Mouse (Mus musculus) lung, embryonic 14.5 days (tissue): ENCODE data around the gene Rrh. TPM values are rescaled to one million over a fixed set of nuclear protein-coding genes. Genes with fewer than 3 reads are reported as not detected.

Experiments used
- ATAC-seq: fragments of 200-750 bp; cut with Nextera tagmentation; 2 replicates; pipeline ENCODE4 v1.8.0; 2017; ENCODE audit warnings: mild to moderate bottlenecking, moderate TSS enrichment, moderate library complexity; ENCODE audit not compliant: insufficient read depth
- DNase-seq: peaks from one replicate; pipeline ENCODE4 v3.0.0-alpha.2; 2015
- H3K27ac ChIP-seq: fragments of 300-500 bp; sonication (generic); 2 replicates; pipeline ENCODE4 v1.5.1; 2014; ENCODE audit warnings: low read depth, mild to moderate bottlenecking, moderate library complexity
- H3K27me3 ChIP-seq: fragments of 300-500 bp; sonication (generic); 2 replicates; pipeline ENCODE4 v1.6.1; 2014; ENCODE audit warnings: low read length, control low read depth; ENCODE audit not compliant: insufficient read depth
- H3K36me3 ChIP-seq: fragments of 300-500 bp; sonication (generic); 2 replicates; pipeline ENCODE4 v1.6.1; 2014; ENCODE audit warnings: control low read depth; ENCODE audit not compliant: insufficient read depth
- H3K4me1 ChIP-seq: fragments of 300-500 bp; sonication (generic); 2 replicates; pipeline ENCODE4 v1.6.1; 2014; ENCODE audit warnings: antibody characterized with exemption, control low read depth; ENCODE audit not compliant: insufficient read depth
- H3K4me2 ChIP-seq: fragments of 300-500 bp; sonication (generic); 2 replicates; pipeline ENCODE4 v1.6.1; 2014; ENCODE audit warnings: mild to moderate bottlenecking
- H3K4me3 ChIP-seq: fragments of 300-500 bp; sonication (generic); 2 replicates; pipeline ENCODE4 v1.5.1; 2014; ENCODE audit warnings: low read depth, low read length
- H3K9ac ChIP-seq: fragments of 300-500 bp; sonication (generic); 2 replicates; pipeline ENCODE4 v1.6.1; 2014
- H3K9me3 ChIP-seq: fragments of 300-500 bp; sonication (generic); 2 replicates; pipeline ENCODE4 v1.6.1; 2016; ENCODE audit warnings: low read depth, low read length, control low read depth
- CTCF ChIP-seq: IDR thresholded peaks from 2 replicates; pipeline ENCODE4 v1.5.1; 2016; ENCODE audit warnings: antibody characterized with exemption, low read depth
- WGBS: fragments of 180-500 bp; shearing (Covaris S2); extraction: QIAGEN DNeasy Blood & Tissue Kit; methylation state at CpG from one replicate; pipeline ENCODE4 v1.1.7; 2014; 5-methylcytosine and 5-hydroxymethylcytosine counted together
- polyA plus RNA-seq: library from polyadenylated mRNA; unstranded; fragments of >200 nt; fragmentation: Nextera tagmentation; extraction: Ambion mirVana; gene quantifications from 2 replicates; pipeline ENCODE4 v1.2.1, GENCODE M21; 2014

The Rrh gene
- 0.08 and 0.13 TPM in 2 replicates for polyA plus RNA-seq

DNA sequence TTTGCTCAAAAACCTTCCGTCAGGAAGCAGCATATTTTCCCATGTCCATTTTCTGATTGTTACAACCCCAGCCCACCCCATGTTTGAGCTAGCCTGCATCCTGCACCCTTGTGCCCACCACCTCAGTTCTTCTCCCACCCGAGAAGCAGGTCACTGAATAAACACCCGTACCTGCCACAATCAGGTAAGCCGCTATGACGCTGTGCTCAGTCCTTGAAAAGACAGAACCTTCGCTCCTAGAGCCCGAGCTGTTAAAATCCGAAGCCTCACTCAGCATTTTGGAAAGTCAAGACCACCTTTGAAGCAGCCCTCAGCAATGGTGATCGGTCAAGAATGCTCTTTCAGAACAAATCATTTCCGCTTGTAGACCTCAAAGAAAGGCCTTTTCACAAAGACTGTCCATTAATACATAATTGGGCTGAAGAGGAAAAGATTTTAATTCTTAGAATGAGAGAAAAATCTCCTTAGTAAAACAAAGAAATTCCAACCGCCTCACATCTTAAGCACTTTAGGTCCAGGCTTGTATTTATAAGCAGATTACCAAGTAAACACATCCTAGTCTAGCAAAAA, at the start of gene Rrh:
Gene Rrh (minus strand): TSS at position 382 of the 570 bp plus-strand sequence.
- Histone ChIP-seq H3K27me3 (no peaks in the 10 kb centered on the region), H3K9me3 (no peaks in the 10 kb centered on the region), H3K27ac (no peak within 1 kb of the TSS), H3K36me3 (peaks cover 38% of the 10 kb centered on the region), H3K4me2 (no peak within 1 kb of the TSS), H3K4me1 (no peaks in the 10 kb centered on the region), H3K9ac (no peak within 1 kb of the TSS), H3K4me3 (no peak within 1 kb of the TSS)
- WGBS: 90% methylated on average over 11 of the region's 11 CpGs
- no peak for DNase-seq
- no peak for TF ChIP-seq CTCF
- ATAC-seq: no peak

DNA sequence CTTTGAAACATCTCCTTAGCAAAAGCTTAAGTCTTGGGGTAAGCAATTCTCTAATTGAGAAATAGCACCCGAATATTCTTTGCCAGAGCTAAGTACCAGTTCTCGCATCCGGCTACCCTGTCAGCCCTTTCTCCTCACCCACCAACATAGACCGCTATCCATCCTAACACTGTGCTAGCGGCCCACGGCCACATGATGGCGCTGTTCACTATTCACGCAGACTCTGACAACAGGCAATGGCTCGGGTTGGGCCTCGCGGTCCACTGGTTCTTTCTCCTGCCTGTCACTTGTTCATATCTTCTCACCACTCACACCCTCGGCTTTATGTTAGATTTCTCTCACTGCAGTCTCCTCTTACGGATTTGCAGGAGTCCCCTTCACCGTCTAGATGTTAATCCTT, 41.3 kb upstream of the Rrh start:
- H3K4me1 ChIP-seq: no peaks in the 10 kb centered on the region
- no peak overlapping the region for H3K4me3 ChIP-seq
- DNase-seq: peak; percentile 44
- H3K36me3 ChIP-seq: no peaks in the 10 kb centered on the region
- WGBS: 40% methylated on average over 14 of the region's 14 CpGs
- no peaks in the 10 kb centered on the region for H3K27me3 ChIP-seq
- peak; percentile 69 for TF ChIP-seq CTCF
- H3K9me3 ChIP-seq: no peaks in the 10 kb centered on the region
- H3K4me2 ChIP-seq: no peak overlapping the region
- no peak overlapping the region for H3K27ac ChIP-seq
- no peak overlapping the region for H3K9ac ChIP-seq
- ATAC-seq: no peak

DNA sequence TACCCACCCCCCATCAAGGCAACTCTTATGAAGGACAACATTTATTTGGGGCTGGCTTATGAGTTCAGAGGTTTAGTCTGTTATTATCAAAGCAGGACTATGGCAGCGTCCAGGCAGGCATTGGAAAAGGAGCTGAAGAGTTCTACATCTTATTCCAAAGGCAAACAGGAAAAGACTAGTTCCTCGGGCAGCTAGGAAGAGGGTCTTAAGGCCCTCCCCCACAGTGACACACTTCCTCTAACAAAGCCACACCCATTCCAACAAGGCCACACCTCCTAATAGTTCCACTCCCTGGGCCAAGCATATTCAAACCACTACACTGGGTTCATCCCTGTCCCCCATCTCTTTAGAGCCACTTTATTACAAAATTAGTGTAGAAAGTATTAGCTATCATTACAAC, 40.2 kb upstream of the Rrh start:
- no peak for DNase-seq
- Histone ChIP-seq H3K9me3 (no peaks in the 10 kb centered on the region), H3K4me3 (no peak overlapping the region), H3K27me3 (no peaks in the 10 kb centered on the region), H3K27ac (no peak overlapping the region), H3K36me3 (no peaks in the 10 kb centered on the region), H3K4me2 (no peak overlapping the region), H3K9ac (no peak overlapping the region), H3K4me1 (no peaks in the 10 kb centered on the region)
- TF ChIP-seq CTCF: no peak
- WGBS: 69% methylated on average over 2 of the region's 2 CpGs
- ATAC-seq: no peak

DNA sequence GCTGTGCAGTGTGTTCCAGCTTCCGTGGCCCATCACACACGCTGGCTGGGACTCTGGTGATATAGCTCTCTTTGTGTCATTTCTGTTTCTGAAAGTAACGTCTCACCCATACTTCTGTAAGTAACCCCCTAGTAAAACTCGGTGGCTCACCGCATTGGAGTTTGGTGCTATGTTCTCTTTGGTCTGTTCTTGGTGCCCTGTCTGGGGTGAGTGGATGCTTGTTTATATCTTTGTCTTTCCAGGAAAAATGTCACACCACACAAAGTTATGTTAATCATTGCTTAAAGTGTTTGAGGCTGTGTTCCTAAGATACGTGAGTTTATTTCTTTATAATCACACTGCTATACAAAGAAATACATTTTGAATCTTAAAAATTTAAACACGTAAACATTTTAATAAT, 24.5 kb upstream of the Rrh start:
- Histone ChIP-seq H3K36me3 (no peaks in the 10 kb centered on the region), H3K9ac (no peak overlapping the region), H3K27me3 (no peaks in the 10 kb centered on the region), H3K4me2 (no peak overlapping the region), H3K4me1 (no peaks in the 10 kb centered on the region), H3K27ac (no peak overlapping the region), H3K4me3 (no peak overlapping the region), H3K9me3 (no peaks in the 10 kb centered on the region)
- WGBS: 78% methylated on average over 7 of the region's 7 CpGs
- ATAC-seq (no peak), DNase-seq (no peak)
- no peak for TF ChIP-seq CTCF

DNA sequence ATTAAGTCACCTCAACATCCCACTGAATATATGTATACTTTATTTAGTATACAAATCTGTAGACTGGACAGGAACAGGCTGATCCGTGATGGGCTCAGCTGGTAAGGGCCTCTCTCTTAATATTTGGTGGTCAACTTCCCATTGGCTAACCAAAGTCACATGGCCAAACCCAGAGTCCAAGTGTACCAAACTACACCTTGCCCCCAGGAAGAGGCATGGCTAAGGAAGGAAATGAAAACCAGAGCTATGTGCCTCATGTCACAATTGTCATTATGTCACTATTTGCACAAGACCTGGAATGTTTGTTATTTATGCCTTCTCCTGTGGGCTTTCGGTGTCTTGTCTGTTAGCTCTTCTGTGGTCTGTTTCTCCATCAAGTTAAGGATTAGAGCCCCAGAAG, 23.5 kb upstream of the Rrh start:
- ATAC-seq (no peak), DNase-seq (no peak)
- H3K27ac ChIP-seq: no peak overlapping the region
- 69% methylated on average over 2 of the region's 2 CpGs for WGBS
- no peaks in the 10 kb centered on the region for H3K36me3 ChIP-seq
- no peaks in the 10 kb centered on the region for H3K27me3 ChIP-seq
- H3K9ac ChIP-seq: no peak overlapping the region
- no peak for TF ChIP-seq CTCF
- no peaks in the 10 kb centered on the region for H3K9me3 ChIP-seq
- H3K4me2 ChIP-seq: no peak overlapping the region
- no peaks in the 10 kb centered on the region for H3K4me1 ChIP-seq
- H3K4me3 ChIP-seq: no peak overlapping the region

DNA sequence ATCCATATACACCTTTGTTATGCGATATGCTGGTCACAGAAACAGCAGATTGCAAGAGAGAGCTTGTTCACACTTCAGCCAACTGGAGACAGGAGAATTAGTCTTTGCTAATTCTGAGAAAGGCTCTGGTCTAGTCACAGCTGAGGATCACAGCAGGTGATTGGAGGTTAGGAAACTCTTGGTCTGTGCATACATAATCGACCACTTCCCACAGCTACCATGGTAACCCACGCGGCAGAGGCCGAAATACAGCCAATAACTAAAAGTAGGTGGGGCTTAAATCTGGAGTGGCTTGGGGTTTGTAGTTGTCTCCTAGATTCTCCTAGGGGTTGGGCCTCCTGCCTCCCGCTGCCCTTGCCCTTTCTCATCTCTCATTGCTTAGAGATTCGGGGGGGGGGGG, 15.6 kb upstream of the Rrh start:
- Histone ChIP-seq H3K27ac (no peak overlapping the region), H3K4me2 (no peak overlapping the region), H3K9ac (no peak overlapping the region), H3K9me3 (no peaks in the 10 kb centered on the region), H3K4me1 (no peaks in the 10 kb centered on the region), H3K27me3 (no peaks in the 10 kb centered on the region), H3K4me3 (no peak overlapping the region), H3K36me3 (no peaks in the 10 kb centered on the region)
- no peak for DNase-seq
- 46% methylated on average over 6 of the region's 7 CpGs for WGBS
- ATAC-seq: no peak
- TF ChIP-seq CTCF: no peak

DNA sequence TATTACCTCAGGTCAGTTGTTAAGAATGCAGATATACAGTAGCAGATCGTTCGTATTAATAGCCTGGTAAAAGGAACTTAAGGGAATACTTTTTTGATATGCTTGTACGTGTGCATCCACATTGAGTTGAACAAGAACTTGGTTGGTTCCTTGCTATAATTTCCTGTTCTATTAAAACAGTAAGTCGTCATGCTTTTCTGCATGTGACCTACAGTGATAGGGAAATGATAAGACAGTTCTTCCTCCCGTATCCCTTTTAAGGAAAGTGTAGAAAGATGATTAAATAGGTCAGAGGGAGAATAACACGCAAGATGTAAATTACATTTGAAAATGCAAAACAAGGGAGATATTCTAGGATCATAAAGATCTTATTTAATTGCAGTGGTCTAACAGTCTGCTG, 14.6 kb upstream of the Rrh start:
- H3K4me2 ChIP-seq: peak overlapping the region; percentile 47
- H3K9me3 ChIP-seq: no peaks in the 10 kb centered on the region

More for the DNA sequence above, 14.6 kb upstream of the Rrh start:
- ATAC-seq (no peak), DNase-seq (no peak)
- no peaks in the 10 kb centered on the region for H3K27me3 ChIP-seq
- no peaks in the 10 kb centered on the region for H3K4me1 ChIP-seq
- WGBS: 69% methylated on average over 6 of the region's 6 CpGs
- no peak overlapping the region for H3K9ac ChIP-seq
- H3K36me3 ChIP-seq: no peaks in the 10 kb centered on the region
- H3K4me3 ChIP-seq: no peak overlapping the region
- H3K27ac ChIP-seq: peak overlapping the region; percentile 18; the same call in 1 of the 2 replicates
- no peak for TF ChIP-seq CTCF
